ENCODE assay signal across 22 mouse cellular contexts in genomic region chr4:34889101-34889811, GRCm38 (mm10). TPM values are rescaled to one million over a fixed set of nuclear protein-coding genes. Genes with fewer than 3 reads are reported as not detected.
DNase-seq lines count a peak whose midpoint lies in the region; ATAC-seq and TF ChIP-seq lines count a peak whose summit lies in the region.
"Had no signal": no experiment of that assay in that cellular context is flagged by ENCODE, and none has a peak within 500 bp of the region (broad histone marks: within the 10 kb centered on the region; RNA-seq: fewer than 3 reads in every experiment).

No protein-coding gene starts in this region.

- 9% methylated on average over 15 of the region's 15 CpGs for WGBS in liver, embryonic 11.5 days
- WGBS in limb, embryonic 10.5 days: 3% methylated on average over 15 of the region's 15 CpGs
- 7% methylated on average over 15 of the region's 15 CpGs for WGBS in hindbrain, embryonic 11.5 days
- 12% methylated on average over 15 of the region's 15 CpGs for WGBS in forebrain, postnatal 0 days

- no peak overlapping the region for H3K9ac ChIP-seq in liver, embryonic 11.5 days (ENCODE audit: low read depth, low read length)
- H3K9ac ChIP-seq in hindbrain, embryonic 11.5 days (ENCODE audit: low read depth, low read length): no peak overlapping the region
- H3K9ac ChIP-seq in forebrain, postnatal 0 days: no peak overlapping the region
- H3K9ac ChIP-seq: hindbrain, embryonic 12.5 days; limb, embryonic 15.5 days had no signal

- H3K36me3 ChIP-seq in liver, embryonic 11.5 days (ENCODE audit: control insufficient read depth, insufficient read depth, low read length): no peaks in the 10 kb centered on the region
- no peaks in the 10 kb centered on the region for H3K36me3 ChIP-seq in limb, embryonic 10.5 days
- no peaks in the 10 kb centered on the region for H3K36me3 ChIP-seq in hindbrain, embryonic 11.5 days (ENCODE audit: control insufficient read depth, insufficient read depth, low read length)
- H3K36me3 ChIP-seq in forebrain, postnatal 0 days (ENCODE audit: insufficient read depth): no peaks in the 10 kb centered on the region
- H3K36me3 ChIP-seq: heart, embryonic 10.5 days; hindbrain, embryonic 12.5 days; limb, embryonic 15.5 days had no signal

- no peak overlapping the region for H3K27ac ChIP-seq in liver, embryonic 11.5 days (ENCODE audit: low read depth, low read length)
- H3K27ac ChIP-seq in limb, embryonic 10.5 days: no peak overlapping the region
- no peak overlapping the region for H3K27ac ChIP-seq in hindbrain, embryonic 11.5 days (ENCODE audit: low read depth, low read length)
- H3K27ac ChIP-seq in forebrain, postnatal 0 days (ENCODE audit: low read depth, low read length): no peak overlapping the region
- H3K27ac ChIP-seq: heart, embryonic 10.5 days; hindbrain, embryonic 12.5 days; limb, embryonic 15.5 days; macrophage had no signal

- H3K27me3 ChIP-seq in liver, embryonic 11.5 days (replicated peaks; ENCODE audit: control insufficient read depth, insufficient read depth, low read length): peaks cover 11% of the 10 kb centered on the region
- peaks cover 39% of the 10 kb centered on the region for H3K27me3 ChIP-seq in limb, embryonic 10.5 days (ENCODE audit: low read depth, poor library complexity, severe bottlenecking)
- H3K27me3 ChIP-seq in hindbrain, embryonic 11.5 days (ENCODE audit: control insufficient read depth, insufficient read depth, low read length): peaks cover 8% of the 10 kb centered on the region
- 0 out of 2 replicates have a peak, but pooled peaks cover 5% of the 10 kb centered on the region for H3K27me3 ChIP-seq in forebrain, postnatal 0 days (ENCODE audit: insufficient read depth, low read length)

- H3K4me3 ChIP-seq in liver, embryonic 11.5 days (ENCODE audit: low read depth, low read length): no peak overlapping the region
- no peak overlapping the region for H3K4me3 ChIP-seq in limb, embryonic 10.5 days
- H3K4me3 ChIP-seq in hindbrain, embryonic 11.5 days (ENCODE audit: low read depth, low read length): no peak overlapping the region
- no peak overlapping the region for H3K4me3 ChIP-seq in forebrain, postnatal 0 days (ENCODE audit: low read depth, low read length)
- H3K4me3 ChIP-seq: heart, embryonic 10.5 days; hindbrain, embryonic 12.5 days; limb, embryonic 15.5 days had no signal

- no peak for DNase-seq in liver, embryonic 11.5 days (ENCODE audit: low spot score)
- DNase-seq in liver: no peak
- peak; percentile 19 for DNase-seq in T-cell, adult 2 months (ENCODE audit: low spot score)
- peak; percentile 37 for DNase-seq in limb, embryonic 10.5 days (ENCODE audit: low spot score)
- DNase-seq in naive thymus-derived CD4-positive, alpha-beta T cell, adult 2 months (ENCODE audit: low read depth): peak; percentile 31
- no peak for DNase-seq in hindbrain, embryonic 11.5 days (ENCODE audit: low spot score)
- DNase-seq in forebrain, postnatal 0 days: no peak
- DNase-seq in adrenal gland, postnatal 25 days: no peak
- DNase-seq: cerebellum, adult 11 months; gastrocnemius, postnatal 14 days; kidney, adult 2 months had no signal

- TF ChIP-seq CTCF in forebrain, postnatal 0 days (IDR thresholded peaks at IDR 0.05; ENCODE audit: low read depth): no peak

- ATAC-seq in liver, embryonic 11.5 days (replicated peaks; ENCODE audit: low FRiP score): 0 out of 2 replicates have a peak, but pooled peaks have one; percentile 16
- no peak for ATAC-seq in hindbrain, embryonic 11.5 days (ENCODE audit: low FRiP score)
- ATAC-seq in forebrain, postnatal 0 days: no peak
- ATAC-seq: forebrain, embryonic 16.5 days had no signal

- no peaks in the 10 kb centered on the region for H3K9me3 ChIP-seq in liver, embryonic 11.5 days (ENCODE audit: control insufficient read depth, low read length)
- H3K9me3 ChIP-seq in limb, embryonic 10.5 days (replicated peaks): no peaks in the 10 kb centered on the region
- no peaks in the 10 kb centered on the region for H3K9me3 ChIP-seq in hindbrain, embryonic 11.5 days (ENCODE audit: control insufficient read depth, low read length)
- H3K9me3 ChIP-seq in forebrain, postnatal 0 days (ENCODE audit: low read length): no peaks in the 10 kb centered on the region
- H3K9me3 ChIP-seq: heart, embryonic 10.5 days; hindbrain, embryonic 12.5 days; limb, embryonic 15.5 days had no signal

- H3K4me2 ChIP-seq in liver, embryonic 11.5 days: peak overlapping the region; percentile 25
- H3K4me2 ChIP-seq in hindbrain, embryonic 11.5 days (replicated peaks; ENCODE audit: low read depth, low read length): no peak overlapping the region
- H3K4me2 ChIP-seq in forebrain, postnatal 0 days (ENCODE audit: low read depth): no peak overlapping the region
- H3K4me2 ChIP-seq: hindbrain, embryonic 12.5 days; limb, embryonic 15.5 days had no signal

- peaks cover 17% of the 10 kb centered on the region for H3K4me1 ChIP-seq in liver, embryonic 11.5 days (replicated peaks; ENCODE audit: control insufficient read depth, insufficient read depth, low read length)
- H3K4me1 ChIP-seq in limb, embryonic 10.5 days: peaks cover 23% of the 10 kb centered on the region
- H3K4me1 ChIP-seq in hindbrain, embryonic 11.5 days (replicated peaks; ENCODE audit: control insufficient read depth, insufficient read depth, low read length): no peaks in the 10 kb centered on the region
- no peaks in the 10 kb centered on the region for H3K4me1 ChIP-seq in forebrain, postnatal 0 days (ENCODE audit: insufficient read depth)

RNA-seq across cellular contexts. Expression of gene Cga, which starts 4.3 kb away (rescaled TPM):
- 0.29 TPM in 1 of 2 replicates, not detected in the other for polyA plus RNA-seq in liver, embryonic 11.5 days (2014; fragmentation: Nextera tagmentation; extraction: Ambion mirVana)
- polyA plus RNA-seq in limb, embryonic 10.5 days (2016; fragmentation: Nextera tagmentation; extraction: Ambion mirVana): not detected in 2 replicates
- not detected in 2 replicates for polyA plus RNA-seq in hindbrain, embryonic 11.5 days (2014; fragmentation: Nextera tagmentation; extraction: Ambion mirVana)
- total RNA-seq in forebrain, postnatal 0 days (2014; rRNA removed): not detected in 2 replicates
- not detected in 2 replicates for polyA plus RNA-seq in forebrain, postnatal 0 days (2015; fragmentation: Nextera tagmentation; extraction: Ambion mirVana)
- total RNA-seq in adrenal gland, postnatal 25 days (2021): not detected in 2 replicates
- total RNA-seq: CH12.LX; common myeloid progenitor, adult 5-6 weeks; gastrocnemius, postnatal 14 days; midbrain, postnatal 0 days had no signal
- polyA plus RNA-seq: forebrain, embryonic 16.5 days; heart, embryonic 10.5 days; kidney, adult 2 months; large intestine, adult 2 months; limb, embryonic 15.5 days; macrophage; midbrain, postnatal 0 days; neural tube, embryonic 14.5 days; spleen, adult 2 months had no signal

RNA-seq across cellular contexts. Expression of gene Zfp292, which starts 6.5 kb away (rescaled TPM):
- polyA plus RNA-seq in liver, embryonic 11.5 days (2014; fragmentation: Nextera tagmentation; extraction: Ambion mirVana): 16.2 and 16.8 TPM in 2 replicates
- 20.5 and 25.3 TPM in 2 replicates for polyA plus RNA-seq in limb, embryonic 10.5 days (2016; fragmentation: Nextera tagmentation; extraction: Ambion mirVana)
- polyA plus RNA-seq in hindbrain, embryonic 11.5 days (2014; fragmentation: Nextera tagmentation; extraction: Ambion mirVana): 41.7 and 42.4 TPM in 2 replicates
- total RNA-seq in forebrain, postnatal 0 days (2014; rRNA removed): 37.2 and 46.3 TPM in 2 replicates
- 12.0 and 16.7 TPM in 2 replicates for polyA plus RNA-seq in forebrain, postnatal 0 days (2015; fragmentation: Nextera tagmentation; extraction: Ambion mirVana)
- total RNA-seq in adrenal gland, postnatal 25 days (2021): 22.6 TPM in 2 replicates

Comparison
In these comparisons a context has a peak if more than half of its experiments do, and no peak if none do; other contexts are left out.
1. DNase-seq: peak in T-cell, adult 2 months (single experiment), limb, embryonic 10.5 days (single experiment) and naive thymus-derived CD4-positive, alpha-beta T cell, adult 2 months (single experiment); none in liver, embryonic 11.5 days (single experiment), liver (single experiment), hindbrain, embryonic 11.5 days (single experiment), forebrain, postnatal 0 days (single experiment) and adrenal gland, postnatal 25 days (single experiment).